Mouse (Mus musculus): ENCODE data around the gene Gm7954. TPM values are rescaled to one million over a fixed set of nuclear protein-coding genes. Genes with fewer than 3 reads are reported as not detected.
"Not testable (repeated sequence)": the region's sequence is repeated elsewhere in the genome, so short reads cannot be mapped to it uniquely, and the experiment has no call there.

Gene Gm7954
- polyA plus RNA-seq (2012): not detected in 2 replicates

- not testable (repeated sequence) for H3K27me3 ChIP-seq (ENCODE audit: control insufficient read depth); H3K4me3 ChIP-seq (replicated peaks); H3K9me3 ChIP-seq (ENCODE audit: control insufficient read depth, low read length); H3K4me1 ChIP-seq (ENCODE audit: control insufficient read depth); H3K36me3 ChIP-seq (ENCODE audit: control insufficient read depth)
These were observed at the start of gene Gm7954 for GRCm38 (mm10) chr14:41453418-41453817. TSS of gene Gm7954 (minus strand) at chr14:41453518.

GRCm38 (mm10) chr14:41489385-41489784 is 36.1 kb upstream of the Gm7954 start, which contains the start of gene Gm3486:
TSS of gene Gm3486 (minus strand) at chr14:41489485.
- not testable (repeated sequence) for H3K9me3 ChIP-seq (ENCODE audit: control insufficient read depth, low read length); H3K4me1 ChIP-seq (ENCODE audit: control insufficient read depth)

GRCm38 (mm10) chr14:41425393-41426075 is 27.8 kb downstream of the Gm7954 start:
- not testable (repeated sequence) for H3K36me3 ChIP-seq (ENCODE audit: control insufficient read depth); H3K9me3 ChIP-seq (ENCODE audit: control insufficient read depth, low read length); H3K4me1 ChIP-seq (ENCODE audit: control insufficient read depth); H3K4me3 ChIP-seq (replicated peaks); H3K27me3 ChIP-seq (ENCODE audit: control insufficient read depth)

More at GRCm38 (mm10) chr14:41489385-41489784, 36.1 kb upstream of the Gm7954 start, which contains the start of gene Gm3486:
- not testable (repeated sequence) for H3K4me3 ChIP-seq (replicated peaks); H3K36me3 ChIP-seq (ENCODE audit: control insufficient read depth); H3K27me3 ChIP-seq (ENCODE audit: control insufficient read depth)

- H3K36me3 ChIP-seq (ENCODE audit: control insufficient read depth); H3K4me3 ChIP-seq (replicated peaks); H3K4me1 ChIP-seq (ENCODE audit: control insufficient read depth); H3K9me3 ChIP-seq (ENCODE audit: control insufficient read depth, low read length); H3K27me3 ChIP-seq (ENCODE audit: control insufficient read depth): not testable (repeated sequence)
These were observed 28.6 kb downstream of the Gm7954 start for GRCm38 (mm10) chr14:41424694-41425093.

GRCm38 (mm10) chr14:41408181-41408580 is 45.1 kb downstream of the Gm7954 start, which contains the start of gene Gm6482:
TSS of gene Gm6482 (minus strand) at chr14:41408281.
- not testable (repeated sequence) for H3K4me3 ChIP-seq (replicated peaks); H3K4me1 ChIP-seq (ENCODE audit: control insufficient read depth)

More at GRCm38 (mm10) chr14:41408181-41408580, 45.1 kb downstream of the Gm7954 start, which contains the start of gene Gm6482:
- H3K27me3 ChIP-seq (ENCODE audit: control insufficient read depth); H3K36me3 ChIP-seq (ENCODE audit: control insufficient read depth); H3K9me3 ChIP-seq (ENCODE audit: control insufficient read depth, low read length): not testable (repeated sequence)

Other genes with a start within 250 kb of the Gm7954 start
- gene Gm2832, start 174.7 kb downstream of the Gm7954 start, polyA plus RNA-seq (2012): not detected in 2 replicates
- gene Gm5798, start 104.9 kb downstream of the Gm7954 start, polyA plus RNA-seq (2012): not detected in 2 replicates
- not detected in 2 replicates for gene Gm7945, start 67.1 kb downstream of the Gm7954 start, polyA plus RNA-seq (2012)
- gene Gm6482, start 45.2 kb downstream of the Gm7954 start, polyA plus RNA-seq (2012): not detected in 2 replicates
- not detected in 2 replicates for gene Gm3486, start 36.0 kb upstream of the Gm7954 start, polyA plus RNA-seq (2012)
- not detected in 2 replicates for gene Gm7970, start 102.1 kb upstream of the Gm7954 start, polyA plus RNA-seq (2012)
- not detected in 2 replicates for gene 1700049E17Rik2, start 119.7 kb upstream of the Gm7954 start, polyA plus RNA-seq (2012)
- not detected in 2 replicates for gene Gm3072, start 171.1 kb upstream of the Gm7954 start, polyA plus RNA-seq (2012)
- gene Gm3676, start 193.0 kb upstream of the Gm7954 start, polyA plus RNA-seq (2012): not detected in 2 replicates
- not detected in 2 replicates for gene Gm8068, start 248.4 kb upstream of the Gm7954 start, polyA plus RNA-seq (2012)